Mouse (Mus musculus) hindbrain, embryonic 14.5 days (tissue): Measurements from ENCODE around the gene Kmt2b. TPM values are rescaled to one million over a fixed set of nuclear protein-coding genes. Genes with fewer than 3 reads are reported as not detected.
A peak's percentile ranks its signal among the peaks of the same experiment; 100 is the strongest.

ENCODE experiments used
- ATAC-seq: fragments of 200-750 bp; cut with Nextera tagmentation; 2 replicates; pipeline ENCODE4 v1.8.0; 2017; ENCODE audit warnings: moderate number of reproducible peaks, mild to moderate bottlenecking, moderate TSS enrichment, moderate library complexity; ENCODE audit not compliant: low FRiP score
- DNase-seq: peaks from one replicate; pipeline ENCODE4 v3.0.0-alpha.2; 2015; ENCODE audit warnings: low spot score
- H3K27ac ChIP-seq: fragments of 300-500 bp; sonication (generic); 2 replicates; pipeline ENCODE4 v1.5.1; 2014; ENCODE audit warnings: mild to moderate bottlenecking, moderate library complexity
- H3K27me3 ChIP-seq: fragments of 300-500 bp; sonication (generic); 2 replicates; pipeline ENCODE4 v1.6.1; 2014; ENCODE audit warnings: mild to moderate bottlenecking, low read length, mixed read lengths; ENCODE audit not compliant: control insufficient read depth, insufficient read depth
- H3K36me3 ChIP-seq: fragments of 300-500 bp; sonication (generic); replicated peaks from 2 replicates; pipeline ENCODE4 v1.6.1; 2014; ENCODE audit not compliant: control insufficient read depth, insufficient read depth
- H3K4me1 ChIP-seq: fragments of 300-500 bp; sonication (generic); replicated peaks from 2 replicates; pipeline ENCODE4 v1.6.1; 2014; ENCODE audit warnings: antibody characterized with exemption, low read length, mixed read lengths; ENCODE audit not compliant: control insufficient read depth, insufficient read depth
- H3K4me2 ChIP-seq: fragments of 300-500 bp; sonication (generic); replicated peaks from 2 replicates; pipeline ENCODE4 v1.6.1; 2014; ENCODE audit warnings: mild to moderate bottlenecking, moderate library complexity
- H3K4me3 ChIP-seq: fragments of 300-500 bp; sonication (generic); replicated peaks from 2 replicates; pipeline ENCODE4 v1.5.1; 2014; ENCODE audit warnings: mild to moderate bottlenecking, low read length
- H3K9ac ChIP-seq: fragments of 300-500 bp; sonication (generic); 2 replicates; pipeline ENCODE4 v1.6.1; 2014
- H3K9me3 ChIP-seq: fragments of 300-500 bp; sonication (generic); 2 replicates; pipeline ENCODE4 v1.6.1; 2016; ENCODE audit warnings: low read length; ENCODE audit not compliant: control insufficient read depth
- WGBS: fragments of 180-500 bp; shearing (Covaris S2); extraction: QIAGEN DNeasy Blood & Tissue Kit; methylation state at CpG from one replicate; pipeline ENCODE4 v1.1.7; 2014; 5-methylcytosine and 5-hydroxymethylcytosine counted together
- polyA plus RNA-seq: library from polyadenylated mRNA; unstranded; fragments of >200 nt; fragmentation: Nextera tagmentation; extraction: Ambion mirVana; gene quantifications from 2 replicates; pipeline ENCODE4 v1.2.1, GENCODE M21; 2014

The Kmt2b gene
- polyA plus RNA-seq, 1 experiment from 2014 or later: 12.9 TPM

GRCm38 (mm10) chr7:30604944-30605343 is 16.4 kb upstream of the Kmt2b start:
- Histone ChIP-seq H3K9me3 (no peaks in the 10 kb centered on the region), H3K9ac (no peak overlapping the region), H3K36me3 (no peaks in the 10 kb centered on the region), H3K27ac (no peak overlapping the region), H3K4me1 (peaks cover 4% of the 10 kb centered on the region; the same call in 1 of the 2 replicates), H3K4me2 (no peak overlapping the region), H3K27me3 (no peaks in the 10 kb centered on the region), H3K4me3 (no peak overlapping the region)
- 91% methylated on average over 8 of the region's 8 CpGs for WGBS
- no peak for ATAC-seq
- DNase-seq: no peak

DNA sequence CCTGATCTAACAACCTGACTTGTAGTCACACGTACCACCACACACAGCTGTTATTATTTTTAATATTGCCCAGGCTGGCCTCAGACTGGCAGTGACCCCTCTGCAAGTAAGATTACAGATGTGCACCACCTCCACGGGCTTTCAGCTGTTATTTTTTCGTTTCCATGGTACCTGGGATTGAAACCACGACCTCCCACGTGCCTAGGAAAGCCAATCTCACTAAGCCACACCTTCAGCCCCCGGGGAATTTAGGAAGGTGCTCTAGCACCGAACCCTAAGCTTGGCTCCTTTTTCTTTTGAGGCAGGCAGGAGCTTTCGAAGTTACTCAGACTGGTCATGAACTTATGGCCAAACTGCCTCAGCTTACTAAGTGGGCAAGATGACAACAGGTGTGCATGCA is 15.9 kb upstream of the Kmt2b start:
- Histone ChIP-seq H3K9me3 (no peaks in the 10 kb centered on the region), H3K4me1 (peaks cover 8% of the 10 kb centered on the region; the same call in 1 of the 2 replicates), H3K36me3 (no peaks in the 10 kb centered on the region), H3K4me2 (no peak overlapping the region), H3K27me3 (no peaks in the 10 kb centered on the region), H3K9ac (no peak overlapping the region), H3K4me3 (no peak overlapping the region), H3K27ac (no peak overlapping the region)
- 69% methylated on average over 8 of the region's 8 CpGs for WGBS
- DNase-seq: no peak
- no peak for ATAC-seq

DNA sequence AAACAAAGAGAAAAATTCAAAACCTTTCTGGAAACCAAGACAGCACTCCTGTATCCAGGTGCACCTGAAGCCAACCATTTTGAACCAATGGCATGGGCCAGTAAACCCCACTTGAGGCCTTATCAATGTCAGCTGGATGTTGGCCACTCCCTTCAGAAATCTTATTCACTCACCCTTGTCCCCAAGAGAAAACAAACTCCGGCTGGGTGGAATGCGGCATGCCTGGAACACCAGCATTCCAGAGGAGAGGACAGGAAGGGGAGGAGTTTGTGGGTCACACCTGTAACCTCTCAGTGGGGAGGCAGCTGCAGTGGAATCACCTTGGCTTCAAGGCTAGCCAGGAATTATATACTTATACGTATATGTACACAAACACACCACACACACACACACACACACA is 14.1 kb upstream of the Kmt2b start:
- Histone ChIP-seq H3K4me2 (no peak overlapping the region), H3K4me1 (peaks cover 8% of the 10 kb centered on the region; the same call in 1 of the 2 replicates), H3K4me3 (no peak overlapping the region), H3K9me3 (no peaks in the 10 kb centered on the region), H3K27ac (no peak overlapping the region), H3K27me3 (no peaks in the 10 kb centered on the region), H3K9ac (no peak overlapping the region), H3K36me3 (no peaks in the 10 kb centered on the region)
- WGBS: 58% methylated on average over 3 of the region's 3 CpGs
- ATAC-seq: no peak
- DNase-seq: no peak

- no peaks in the 10 kb centered on the region for H3K36me3 ChIP-seq
- no peak overlapping the region for H3K9ac ChIP-seq
- no peak overlapping the region for H3K27ac ChIP-seq
- peaks cover 8% of the 10 kb centered on the region; the same call in 1 of the 2 replicates for H3K4me1 ChIP-seq
- DNase-seq (no peak), ATAC-seq (no peak)
- H3K9me3 ChIP-seq: no peaks in the 10 kb centered on the region
- WGBS: 75% methylated on average over 7 of the region's 7 CpGs
- no peak overlapping the region for H3K4me3 ChIP-seq
- H3K27me3 ChIP-seq: no peaks in the 10 kb centered on the region
- H3K4me2 ChIP-seq: peak overlapping the region; percentile 48; the same call in 1 of the 2 replicates
Measured at GRCm38 (mm10) chr7:30600651-30601050, 12.1 kb upstream of the Kmt2b start.

GRCm38 (mm10) chr7:30599933-30600353 is 11.4 kb upstream of the Kmt2b start:
- Histone ChIP-seq H3K27ac (peak overlapping the region; percentile 39; the same call in 1 of the 2 replicates), H3K4me2 (peak overlapping the region; percentile 48), H3K9me3 (no peaks in the 10 kb centered on the region), H3K4me1 (peaks cover 8% of the 10 kb centered on the region; the same call in 1 of the 2 replicates), H3K27me3 (no peaks in the 10 kb centered on the region), H3K4me3 (no peak overlapping the region), H3K36me3 (no peaks in the 10 kb centered on the region), H3K9ac (no peak overlapping the region)
- peak; percentile 92 for DNase-seq
- peak; percentile 98 for ATAC-seq
- 2% methylated on average over 16 of the region's 16 CpGs for WGBS

- no peak within 1 kb of the TSS for H3K9ac ChIP-seq
- no peaks in the 10 kb centered on the region for H3K36me3 ChIP-seq
- no peaks in the 10 kb centered on the region for H3K9me3 ChIP-seq
- ATAC-seq (no peak), DNase-seq (no peak)
- 95% methylated on average over 12 of the region's 12 CpGs for WGBS
- peak within 1 kb of the TSS; percentile 48 for H3K4me2 ChIP-seq
- peaks cover 8% of the 10 kb centered on the region; the same call in 1 of the 2 replicates for H3K4me1 ChIP-seq
- peak within 1 kb of the TSS; percentile 39; the same call in 1 of the 2 replicates for H3K27ac ChIP-seq
- no peaks in the 10 kb centered on the region for H3K27me3 ChIP-seq
- no peak within 1 kb of the TSS for H3K4me3 ChIP-seq
Measured at GRCm38 (mm10) chr7:30598786-30599185, 10.3 kb upstream of the Kmt2b start, which contains the start of gene Zbtb32. Zbtb32 (minus strand) TSS chr7:30598909.

DNA sequence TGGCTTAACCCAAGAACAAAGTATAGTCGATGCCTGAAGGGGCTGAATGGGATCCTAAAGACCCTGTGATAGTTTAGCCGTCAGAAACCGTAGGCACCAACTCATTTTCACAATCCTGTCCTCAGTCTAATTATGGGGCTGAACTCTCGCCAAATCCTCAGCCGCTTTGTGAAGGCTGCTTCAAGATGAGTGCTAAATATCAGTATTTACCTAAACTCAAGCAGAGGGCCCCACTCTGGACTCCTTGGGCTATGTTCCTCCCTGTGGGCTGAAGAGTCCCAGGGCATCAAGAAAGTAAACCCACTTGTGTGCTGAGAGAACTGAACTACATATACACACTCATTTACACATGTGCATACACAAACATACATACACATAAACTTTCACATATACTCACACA is 8.3 kb upstream of the Kmt2b start:
- Histone ChIP-seq H3K4me3 (no peak overlapping the region), H3K9me3 (no peaks in the 10 kb centered on the region), H3K36me3 (no peaks in the 10 kb centered on the region), H3K9ac (no peak overlapping the region), H3K27me3 (no peaks in the 10 kb centered on the region), H3K4me2 (no peak overlapping the region), H3K4me1 (peaks cover 8% of the 10 kb centered on the region; the same call in 1 of the 2 replicates), H3K27ac (no peak overlapping the region)
- 81% methylated on average over 5 of the region's 5 CpGs for WGBS
- DNase-seq: no peak
- no peak for ATAC-seq

- 85% methylated on average over 5 of the region's 5 CpGs for WGBS
- Histone ChIP-seq H3K36me3 (no peaks in the 10 kb centered on the region), H3K9ac (no peak overlapping the region), H3K4me3 (no peak overlapping the region), H3K9me3 (no peaks in the 10 kb centered on the region), H3K27me3 (no peaks in the 10 kb centered on the region), H3K4me1 (peaks cover 8% of the 10 kb centered on the region; the same call in 1 of the 2 replicates), H3K4me2 (no peak overlapping the region), H3K27ac (no peak overlapping the region)
- no peak for ATAC-seq
- DNase-seq: no peak
Measured at GRCm38 (mm10) chr7:30596093-30596492, 7.6 kb upstream of the Kmt2b start.

DNA sequence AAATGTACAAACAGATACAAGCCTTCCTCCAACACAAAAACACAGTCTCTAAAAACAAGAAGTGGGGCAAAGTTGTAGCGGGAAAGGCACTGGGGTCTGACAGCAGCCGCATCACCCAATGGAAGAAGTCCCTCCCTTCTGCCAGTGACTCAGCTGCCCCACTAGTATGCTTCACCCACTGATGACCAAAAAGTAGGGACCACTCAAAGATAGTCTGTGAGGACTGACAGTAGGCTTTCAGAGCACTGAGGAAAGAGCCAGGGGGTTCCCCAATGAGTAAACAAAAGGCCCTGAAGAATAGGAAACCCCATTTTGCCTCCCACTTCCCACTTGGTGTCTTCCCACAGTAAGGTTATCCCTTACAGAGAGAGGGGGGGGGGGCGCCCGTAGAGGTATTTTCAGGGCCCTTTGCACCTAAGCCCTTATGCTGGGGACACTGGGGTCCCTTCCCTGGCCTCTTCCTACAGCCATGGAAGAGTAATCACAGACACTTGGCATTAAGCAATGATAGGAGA is 6.0 kb upstream of the Kmt2b start:
- 69% methylated on average over 4 of the region's 4 CpGs for WGBS
- no peak overlapping the region for H3K4me3 ChIP-seq
- H3K36me3 ChIP-seq: no peaks in the 10 kb centered on the region
- no peak overlapping the region for H3K27ac ChIP-seq
- H3K27me3 ChIP-seq: no peaks in the 10 kb centered on the region
- no peaks in the 10 kb centered on the region for H3K9me3 ChIP-seq
- H3K9ac ChIP-seq: no peak overlapping the region
- H3K4me1 ChIP-seq: peaks cover 2% of the 10 kb centered on the region; the same call in 1 of the 2 replicates
- no peak overlapping the region for H3K4me2 ChIP-seq
- ATAC-seq (no peak), DNase-seq (no peak)
